Mouse (Mus musculus) cortical plate, adult 2 months (tissue): ENCODE results near the gene Cdh4.

Experiments
- CTCF ChIP-seq: fragments of 200-500 bp; IDR thresholded peaks from 2 replicates; pipeline ENCODE4 v1.5.1; 2011; ENCODE audit warnings: mild to moderate bottlenecking, control low read depth, low read length; ENCODE audit not compliant: insufficient read depth; ENCODE audit errors: extremely low read depth
- POLR2A ChIP-seq: fragments of 200-500 bp; IDR thresholded peaks from 2 replicates; pipeline ENCODE4 v1.6.1; 2011; ENCODE audit warnings: mild to moderate bottlenecking, low read length, control low read depth; ENCODE audit not compliant: insufficient read depth; ENCODE audit errors: extremely low read depth

DNA sequence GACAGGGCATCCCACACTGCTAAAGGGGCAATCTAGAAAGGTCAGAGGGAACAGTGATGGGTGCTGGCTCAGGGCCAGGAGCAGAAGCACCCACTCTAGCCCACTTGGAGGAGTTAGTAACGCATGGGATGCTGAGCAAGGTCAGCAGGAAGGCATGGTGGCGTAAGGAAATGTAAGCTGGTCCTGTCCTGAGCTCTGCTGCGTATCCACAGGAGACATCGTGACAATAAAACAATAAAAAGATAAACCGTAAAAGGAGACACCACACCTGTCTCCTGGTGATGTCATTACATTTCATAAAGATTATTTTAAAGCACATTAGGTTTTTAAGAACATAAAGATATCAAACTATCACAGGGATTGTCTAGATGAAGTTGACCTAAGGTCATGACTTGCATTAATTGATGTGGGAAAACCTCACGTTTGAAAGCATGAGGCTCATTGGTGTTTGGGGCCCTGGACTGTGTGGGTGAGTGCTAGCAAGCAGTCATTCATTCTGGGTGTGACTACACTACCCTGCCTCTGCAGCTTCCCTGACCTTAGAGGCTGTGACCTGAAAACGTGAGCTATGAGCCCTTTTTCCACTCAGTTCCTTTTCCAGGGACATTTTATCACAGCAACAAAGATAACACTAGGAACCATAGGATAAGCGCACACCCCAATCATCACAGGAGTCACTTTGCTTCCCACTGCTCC lies 31.2 kb upstream of the Cdh4 start:
- TF ChIP-seq POLR2A = no peak
- no peak for TF ChIP-seq CTCF
